Mouse (Mus musculus): ENCODE measurements at regions not wholly inside any gene's neighbourhood (a gene's known extent, or its start where the extent isn't known, plus 50 kb on each side); places are given as distances from the start of the nearest gene placed in this dataset.

DNA sequence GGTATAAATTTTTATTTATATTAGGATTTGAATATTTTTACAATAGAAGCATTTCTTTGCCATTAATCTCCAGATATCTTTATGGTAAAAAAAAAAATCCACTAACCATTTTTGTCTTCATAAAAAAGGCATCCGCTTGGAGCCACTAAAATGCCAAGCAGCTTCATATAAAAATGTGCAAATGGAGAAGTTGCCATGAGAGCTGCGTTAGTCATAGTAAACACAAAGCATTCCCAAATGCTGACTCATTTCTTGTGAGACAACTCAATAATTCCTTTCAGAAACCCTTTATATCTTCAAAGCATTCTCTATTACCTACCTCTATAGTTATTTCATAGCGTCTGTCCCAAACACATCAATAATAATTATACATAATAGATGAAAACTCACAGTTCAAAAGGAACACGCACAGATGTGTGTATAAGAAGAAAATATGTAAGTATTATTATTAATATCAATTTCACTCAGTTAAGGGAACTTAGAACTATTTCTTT lies 228.1 kb upstream of the Siglech start:
- TF ChIP-seq USF1 (IDR thresholded peaks at IDR 0.05; ENCODE audit: low read depth), result no peak
- TF ChIP-seq CTCF (IDR thresholded peaks at IDR 0.05; ENCODE audit: control insufficient read depth, insufficient read depth, insufficient read length), result no peak

Data from C2C12 (cell line).